Mouse (Mus musculus) spleen, postnatal 36 days (tissue): ENCODE measurements at regions not wholly inside any gene's neighbourhood (a gene's known extent, or its start where the extent isn't known, plus 50 kb on each side); places are given as distances from the start of the nearest gene placed in this dataset.

ENCODE experiments used
- DNase-seq, 2 experiments: peaks; one replicate each; pipeline ENCODE4 v3.0.0; 2022; ENCODE audit warnings: low spot score in 2 of 2, mixed read lengths in 1 of 2

GRCm38 (mm10) chr15:5355332-5355731 lies 111.3 kb upstream of the Ptger4 start:
- DNase-seq, result no peak

- DNase-seq, result no peak
These were observed 110.3 kb upstream of the Ptger4 start for GRCm38 (mm10) chr15:5354328-5354727.

- DNase-seq, result no peak
These were observed 104.9 kb upstream of the Ptger4 start for GRCm38 (mm10) chr15:5348881-5349280.

- DNase-seq, result no peak
These were observed 103.7 kb upstream of the Ptger4 start for GRCm38 (mm10) chr15:5347674-5348073.

GRCm38 (mm10) chr15:5346955-5347354 lies 103.0 kb upstream of the Ptger4 start:
- DNase-seq, result no peak

GRCm38 (mm10) chr15:5343794-5344193 lies 99.8 kb upstream of the Ptger4 start:
- no peak for DNase-seq

- no peak for DNase-seq
These were observed 91.7 kb upstream of the Ptger4 start for GRCm38 (mm10) chr15:5335528-5336268.

- no peak for DNase-seq
These were observed 83.0 kb upstream of the Ptger4 start for GRCm38 (mm10) chr15:5326996-5327395.

GRCm38 (mm10) chr15:5321691-5322090 lies 77.7 kb upstream of the Ptger4 start:
- no peak for DNase-seq

- peak; percentile 17 to 22 for DNase-seq
These were observed 68.2 kb upstream of the Ptger4 start for GRCm38 (mm10) chr15:5312231-5312630.

GRCm38 (mm10) chr15:5310035-5310434 lies 66.0 kb upstream of the Ptger4 start:
- no peak for DNase-seq

- peak; percentile 66 to 69 for DNase-seq
These were observed 58.4 kb upstream of the Ptger4 start for GRCm38 (mm10) chr15:5302403-5302802.

- DNase-seq, result no peak
These were observed 55.8 kb upstream of the Ptger4 start for GRCm38 (mm10) chr15:5299807-5300206.

- no peak for DNase-seq
These were observed 53.0 kb upstream of the Ptger4 start for GRCm38 (mm10) chr15:5296949-5297348.
